Mouse (Mus musculus) hematopoietic stem cell, adult 5-6 weeks (primary cell): ENCODE data around the gene Ino80b. TPM values are rescaled to one million over a fixed set of nuclear protein-coding genes. Genes with fewer than 3 reads are reported as not detected.
"Not testable (repeated sequence)": the region's sequence is repeated elsewhere in the genome, so short reads cannot be mapped to it uniquely, and the experiment has no call there.

Source experiments
- ATAC-seq, 2 experiments: fragments of 125-278 bp in 1 of 2; replicated peaks in 1 of 2; 2 replicates each; pipeline ENCODE4 v1.8.0; 2016 to 2017; ENCODE audit warnings: inconsistent platforms in 2 of 2, mild to moderate bottlenecking in 2 of 2, moderate number of reproducible peaks in 2 of 2, low read depth in 1 of 2, moderate TSS enrichment in 1 of 2; ENCODE audit not compliant: low FRiP score in 2 of 2, poor library complexity in 2 of 2, severe bottlenecking in 2 of 2, insufficient read depth in 1 of 2, low TSS enrichment in 1 of 2
- total RNA-seq: library from RNA; stranded (forward); fragments of 172-1452, 232-1000 nt; gene quantifications from 2 replicates; pipeline ENCODE4 v1.2.3, GENCODE M21; 2017

The Ino80b gene
- total RNA-seq: 31.1 and 42.3 TPM in 2 replicates

DNA sequence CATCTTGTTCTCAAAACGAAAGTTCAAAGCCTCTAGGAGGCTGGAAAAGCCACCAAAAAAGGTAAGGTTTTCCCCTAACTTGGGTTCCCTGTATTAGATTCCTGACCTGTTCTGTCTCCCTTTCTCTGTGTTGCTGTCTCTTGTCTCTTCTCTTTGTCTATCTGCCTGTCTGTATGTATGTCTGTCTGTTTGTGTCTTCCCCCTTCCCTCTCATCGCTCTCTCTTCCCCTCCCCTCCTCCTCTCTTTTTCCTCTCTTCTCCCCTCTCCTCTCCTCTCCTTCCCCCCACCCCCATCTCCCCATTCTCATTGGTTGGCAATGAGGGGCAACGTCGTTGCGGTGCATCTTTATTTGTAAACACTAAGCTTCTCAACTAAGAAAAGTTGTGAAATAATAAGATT lies at the start of gene Ino80b:
Ino80b (minus strand) TSS at position 101 of the 400 bp plus-strand sequence.
- ATAC-seq: no peak

DNA sequence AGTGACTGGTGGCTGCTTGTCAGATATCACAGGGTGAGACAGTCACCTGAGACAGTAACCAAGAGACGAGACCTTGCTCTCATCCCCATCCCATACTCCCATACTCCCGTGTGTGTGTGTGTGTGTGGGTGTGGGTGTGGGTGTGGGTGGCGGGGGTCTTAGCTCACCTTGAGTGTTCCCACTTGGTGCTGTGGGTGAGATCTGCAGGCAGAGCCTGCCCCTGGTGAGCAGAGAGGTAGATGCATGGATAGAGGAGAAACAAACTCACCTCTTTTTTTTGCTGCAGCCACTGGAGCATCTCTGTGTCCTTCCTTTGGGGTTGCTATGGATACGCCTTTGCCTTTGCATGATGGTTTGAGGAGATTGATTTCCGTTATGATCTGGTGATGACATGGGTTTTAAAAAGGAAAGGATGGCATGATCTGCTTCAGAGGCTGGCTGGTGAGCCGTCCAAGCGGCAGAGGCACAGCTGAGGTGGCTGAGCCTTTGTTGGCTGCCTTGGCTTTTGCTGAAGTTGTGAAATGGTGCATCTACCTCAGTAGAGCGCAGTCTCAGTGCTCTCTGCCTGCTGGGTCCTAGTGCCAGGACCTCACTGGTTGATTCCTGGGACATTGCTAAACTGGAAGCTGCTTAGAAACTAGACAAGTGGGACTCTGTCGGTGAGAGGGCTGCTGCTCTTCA lies 47.1 kb upstream of the Ino80b start:
- ATAC-seq: no peak

DNA sequence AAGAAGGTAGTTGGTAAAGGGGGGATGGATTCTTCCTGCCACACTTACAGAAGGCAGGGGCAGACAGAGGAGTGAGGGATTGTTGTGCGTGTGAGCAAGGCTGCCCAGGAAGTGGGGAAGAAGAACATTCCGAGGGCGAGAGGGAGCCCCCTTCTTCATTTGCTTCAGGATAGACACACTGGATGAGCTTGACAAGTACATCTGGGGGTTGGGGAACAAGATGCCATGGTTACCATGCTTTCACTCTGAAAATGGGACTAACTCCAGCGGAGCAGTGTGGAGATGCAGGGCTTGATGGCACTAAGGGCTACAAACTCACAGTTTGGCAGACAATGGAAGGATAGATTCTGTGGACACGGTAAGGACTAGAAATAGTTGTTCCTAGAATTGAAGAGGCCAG lies 45.8 kb upstream of the Ino80b start:
- ATAC-seq: no peak

DNA sequence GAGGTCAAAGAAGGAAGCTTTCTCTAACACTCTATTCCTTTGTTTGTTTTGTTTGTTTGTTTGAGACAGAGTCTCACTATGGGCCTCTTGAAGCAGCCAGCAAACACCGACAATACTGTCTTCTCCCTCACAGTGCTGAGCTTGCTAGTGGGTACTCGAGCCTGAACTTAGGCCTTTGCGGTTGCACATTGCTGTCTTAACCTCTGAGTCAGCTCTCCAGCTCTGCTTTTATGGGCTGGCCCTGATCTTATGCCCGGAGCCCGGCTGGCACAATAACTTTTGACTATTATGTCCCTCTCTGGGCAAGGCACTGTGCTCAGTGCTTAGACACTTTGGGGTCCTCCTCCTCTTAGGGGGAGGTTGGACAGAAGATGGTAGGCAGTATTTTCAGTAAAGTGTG lies 44.6 kb upstream of the Ino80b start:
- no peak for ATAC-seq

DNA sequence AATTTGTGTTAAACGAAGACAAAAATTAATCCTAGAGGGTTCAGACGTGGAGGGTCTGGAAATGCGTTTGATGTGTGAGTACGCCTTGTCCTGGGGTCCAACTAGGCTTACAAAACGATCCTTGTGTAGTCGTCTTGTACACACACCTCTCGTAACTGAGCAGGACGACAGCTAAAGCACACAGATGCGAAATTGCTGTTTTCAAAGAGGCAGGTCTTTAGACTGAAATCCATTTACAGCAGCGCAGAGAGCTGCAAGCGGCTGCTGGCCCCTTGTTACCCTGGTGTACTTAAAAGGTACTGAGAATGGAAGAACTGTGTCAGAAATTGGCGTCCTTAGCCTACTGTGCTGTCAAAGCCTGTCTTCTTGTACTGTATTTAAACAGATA lies 41.0 kb upstream of the Ino80b start:
- no peak; a peak in 1 of 4 replicates for ATAC-seq

DNA sequence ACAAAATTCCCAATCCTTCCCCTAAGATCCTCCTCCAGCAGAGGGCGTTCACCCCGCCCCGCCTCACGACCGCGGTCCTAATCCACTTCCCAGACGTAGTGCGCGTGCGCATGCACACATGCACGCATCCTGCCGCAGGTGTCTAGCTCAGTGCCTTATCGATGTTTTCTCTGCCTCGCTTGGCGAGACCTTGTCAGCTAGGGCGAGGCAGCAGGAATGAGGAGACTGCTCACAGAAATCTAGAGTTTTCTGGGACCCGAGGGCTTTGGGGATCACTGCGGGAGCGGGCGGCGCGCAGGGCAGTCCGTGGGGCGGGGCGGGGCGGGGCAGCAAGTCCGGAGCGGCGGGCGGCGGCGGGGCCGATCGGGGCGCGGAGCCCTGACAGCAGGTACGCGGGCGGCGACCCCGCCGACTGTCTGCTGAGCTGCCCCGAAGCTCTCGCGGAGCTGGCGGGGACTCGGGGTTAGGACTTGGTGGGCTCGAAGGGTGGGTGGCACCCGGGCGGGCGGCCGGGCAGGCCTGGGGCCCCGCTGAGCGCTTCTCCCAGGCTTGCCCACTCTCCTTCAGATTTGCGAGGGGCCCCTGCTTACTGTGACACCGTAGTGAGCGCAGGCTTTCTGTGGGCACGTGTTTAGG lies 40.5 kb upstream of the Ino80b start, which contains the start of gene Dctn1:
Dctn1 (plus strand) TSS at position 314 of the 636 bp plus-strand sequence.
- peak; percentile 79 to 84 for ATAC-seq

GRCm38 (mm10) chr6:83165026-83165606 lies 39.9 kb upstream of the Ino80b start:
- ATAC-seq: peak; percentile 14 to 19; a peak in 1 of 4 replicates

- ATAC-seq: 0 out of 4 replicates have a peak, but pooled peaks of 1 of the 2 experiments have one; percentile 38
Observed at GRCm38 (mm10) chr6:83162701-83163100, 37.5 kb upstream of the Ino80b start.

DNA sequence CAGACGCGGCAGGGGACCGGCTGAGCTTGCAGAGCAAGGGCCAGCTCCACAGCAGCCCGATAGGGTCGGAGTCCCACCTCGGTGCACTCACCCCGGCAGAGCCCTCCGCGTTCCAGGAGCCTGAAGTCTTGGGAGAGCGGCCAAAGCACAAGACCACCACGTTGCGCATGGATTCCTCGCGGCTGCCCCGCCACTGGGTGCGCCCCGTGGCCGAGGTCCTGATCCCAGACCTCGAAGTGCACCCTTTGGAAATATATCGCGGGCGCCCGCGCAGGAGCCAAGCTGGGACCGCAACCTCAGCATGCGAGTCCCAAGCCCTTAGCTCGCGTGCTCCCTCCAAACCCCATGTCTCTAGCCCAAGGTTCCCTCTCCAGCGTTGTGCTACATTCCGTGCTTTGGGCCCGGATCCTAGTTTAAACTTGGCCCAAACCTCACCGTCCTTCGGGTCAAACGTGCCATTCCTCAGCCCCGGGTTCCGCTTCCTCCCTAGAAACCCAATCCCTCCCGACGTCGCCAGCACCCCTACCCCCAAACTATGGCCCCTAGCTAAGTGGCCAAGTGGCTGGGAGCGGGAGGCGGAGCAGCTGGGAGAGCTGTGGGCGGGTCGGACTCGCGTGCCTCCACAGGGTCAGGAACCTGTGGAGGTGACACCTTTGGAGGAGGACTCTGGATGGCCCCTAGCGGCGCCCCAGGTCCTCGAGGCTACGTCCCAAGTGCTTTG lies 36.9 kb upstream of the Ino80b start:
- ATAC-seq: no peak

DNA sequence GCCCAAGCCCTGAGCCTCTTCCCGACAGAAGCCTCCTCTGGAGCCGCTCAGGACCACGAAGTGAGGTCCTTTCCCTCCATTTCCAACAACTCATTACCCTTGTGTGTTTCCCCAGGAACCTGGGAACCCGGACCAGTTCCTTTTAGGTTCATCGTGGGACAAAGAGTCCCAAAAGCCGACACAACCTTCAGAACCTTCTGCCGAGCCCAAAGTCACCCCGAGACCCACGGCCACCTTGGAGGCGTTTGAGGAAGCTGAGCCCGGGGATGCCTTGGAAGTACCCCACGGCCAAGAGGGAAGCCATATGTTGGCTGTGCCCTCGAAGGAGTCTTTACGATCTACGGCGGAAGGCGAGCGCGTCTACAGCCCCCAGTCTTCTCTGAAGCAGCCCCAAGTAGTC lies 36.2 kb upstream of the Ino80b start:
- no peak for ATAC-seq

DNA sequence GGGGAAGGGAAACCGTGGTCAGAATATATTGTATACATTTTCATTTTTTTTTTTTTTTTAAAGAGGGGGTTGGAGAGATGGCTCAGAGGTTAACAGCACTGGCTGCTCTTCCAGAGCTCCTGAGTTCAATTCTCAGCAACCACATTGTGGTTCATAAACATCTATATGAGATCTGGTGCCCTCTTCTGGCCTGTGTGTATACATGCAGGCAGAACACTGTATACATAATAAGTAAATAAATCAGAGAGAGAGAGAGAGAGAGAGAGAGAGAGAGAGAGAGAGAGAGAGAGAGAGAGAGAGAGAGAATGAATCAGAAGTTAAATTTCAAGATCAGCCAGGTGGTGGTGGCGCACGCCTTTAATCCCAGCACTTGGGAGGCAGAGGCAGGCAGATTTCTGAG lies 34.2 kb upstream of the Ino80b start:
- not testable (repeated sequence) for ATAC-seq

DNA sequence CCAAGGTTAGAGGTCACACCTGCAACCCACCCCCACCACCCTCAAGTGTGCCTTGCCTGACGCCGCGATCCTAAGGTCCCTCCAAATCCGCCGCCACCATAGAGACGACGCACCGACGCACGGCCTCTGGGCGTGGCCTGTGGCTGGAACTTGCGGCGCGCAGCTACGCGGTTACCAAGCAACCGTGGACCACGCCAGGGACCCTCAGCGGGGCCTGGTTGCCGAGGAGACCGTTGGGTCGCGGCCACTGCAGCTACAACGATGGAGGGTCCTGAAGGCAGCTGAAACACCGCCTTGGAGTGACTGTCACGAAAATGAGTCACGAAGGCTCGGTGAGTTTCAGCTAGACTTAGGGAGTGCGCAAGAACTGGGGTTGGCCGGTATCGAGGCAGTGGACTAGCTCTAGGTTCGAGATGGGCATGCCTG lies 31.0 kb upstream of the Ino80b start, which contains the start of the genes Wdr54 and 1700003E16Rik:
Wdr54 (minus strand) TSS at position 139 of the 426 bp plus-strand sequence.
1700003E16Rik (plus strand) TSS at position 146 of the 426 bp plus-strand sequence.
- peak; percentile 75 to 77 for ATAC-seq

DNA sequence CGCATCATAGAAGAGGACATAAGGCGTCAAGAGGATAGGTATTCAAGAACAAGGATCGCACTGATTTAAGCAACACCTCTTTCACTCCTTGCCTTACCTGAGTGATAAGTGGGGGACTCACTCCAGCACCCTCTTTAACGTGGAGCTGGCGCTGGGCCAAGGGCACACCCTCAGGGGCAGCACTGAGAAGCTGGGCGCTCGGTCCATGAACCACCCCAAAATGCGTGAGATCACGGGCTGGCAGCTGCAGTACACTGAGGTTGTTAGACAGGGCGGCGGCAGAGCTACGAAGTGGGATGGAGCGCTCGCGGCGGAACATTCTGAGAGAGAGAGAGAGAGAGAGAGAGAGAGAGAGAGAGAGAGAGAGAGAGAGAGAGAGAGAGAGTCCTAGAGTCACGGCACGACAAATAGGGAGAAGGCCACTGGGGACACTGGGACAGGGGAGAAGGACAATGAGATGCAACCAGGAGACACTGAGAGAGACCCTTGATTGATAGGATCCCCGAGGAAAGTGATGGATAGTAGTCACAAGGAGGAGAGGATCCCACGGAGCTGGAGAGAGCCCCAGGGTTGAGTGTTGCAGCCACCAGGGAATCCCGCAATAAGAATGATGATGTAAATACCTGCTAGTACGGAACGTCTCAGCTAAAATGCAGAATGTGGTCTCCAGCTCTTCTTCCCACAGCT lies 30.5 kb upstream of the Ino80b start:
- peak in 1 of 2 experiments; percentile 25; a peak in 1 of 4 replicates for ATAC-seq

DNA sequence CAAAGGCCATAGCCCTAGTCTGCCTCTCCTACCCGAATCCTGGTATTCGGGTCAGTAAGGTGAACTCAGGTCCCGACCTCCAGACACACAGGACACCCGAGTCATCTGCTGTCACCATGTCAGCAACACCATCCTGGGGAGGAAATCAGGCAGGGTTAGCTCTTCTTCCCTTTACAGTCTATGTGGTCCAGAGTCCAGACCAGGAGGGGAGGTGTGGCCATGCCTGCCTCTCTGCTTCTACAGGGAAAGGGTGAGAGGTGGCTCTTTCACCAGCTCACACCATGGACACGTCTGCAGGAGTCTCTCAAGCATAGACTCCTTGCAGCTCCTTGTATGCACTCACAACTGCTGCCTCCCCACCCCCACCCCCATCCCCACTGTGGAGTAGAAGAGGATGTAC lies 28.3 kb upstream of the Ino80b start:
- ATAC-seq: no peak

GRCm38 (mm10) chr6:83153038-83153437 lies 27.8 kb upstream of the Ino80b start:
- no peak for ATAC-seq

GRCm38 (mm10) chr6:83151721-83152120 lies 26.5 kb upstream of the Ino80b start:
- no peak for ATAC-seq

GRCm38 (mm10) chr6:83147280-83147679 lies 22.0 kb upstream of the Ino80b start:
- no peak for ATAC-seq
